20 mouse cellular contexts compared by ENCODE assay signal in genomic region chr13:47019774-47020173, GRCm38 (mm10). TPM values are rescaled to one million over a fixed set of nuclear protein-coding genes. Genes with fewer than 3 reads are reported as not detected.
DNase-seq lines count a peak whose midpoint lies in the region; ATAC-seq and TF ChIP-seq lines count a peak whose summit lies in the region.
"Had no signal": no experiment of that assay in that cellular context is flagged by ENCODE, and none has a peak within 500 bp of the region (broad histone marks: within the 10 kb centered on the region; RNA-seq: fewer than 3 reads in every experiment).

No protein-coding gene starts in this region.

- in situ Hi-C loops in Patski (cut with MboI; ENCODE audit: low pct_unique_long_range_greater_than_20kb), result loop anchor here (10.0 kb wide), 3 partner anchors 85 to 705 kb away; no protein-coding TSS in a partner anchor

- DNase-seq in heart, adult 2 months, result no peak
- DNase-seq in kidney, adult 9 months, result peak; percentile 76
- DNase-seq in layer of hippocampus, adult 2 months (ENCODE audit: low spot score in 2 of 2), result no peak
- no peak for DNase-seq in layer of hippocampus, adult 8-10 months (ENCODE audit: low spot score in 2 of 2)
- no peak for DNase-seq in Patski (ENCODE audit: low read depth, low spot score)
- DNase-seq in limb, embryonic 10.5 days (ENCODE audit: low spot score), result no peak
- DNase-seq: adrenal gland, postnatal 14 days; cerebellum, adult 11-12 months; cerebellum, adult 9-10 months; cerebellum, postnatal 25 days; gastrocnemius, postnatal 36 days; heart, adult 18-20 months; heart, postnatal 36 days had no signal

- 86% methylated on average over 7 of the region's 7 CpGs for WGBS in heart, adult 2 months
- 81% methylated on average over 7 of the region's 7 CpGs for WGBS in heart, embryonic 11.5 days (ENCODE audit: insufficient replicate concordance)
- 86% methylated on average over 7 of the region's 7 CpGs for WGBS in kidney, embryonic 14.5 days
- WGBS in limb, embryonic 10.5 days, result 91% methylated on average over 7 of the region's 7 CpGs

- H3K79me2 ChIP-seq in heart, adult 2 months (replicated peaks; ENCODE audit: control insufficient read depth, insufficient read depth, low read length), result no peaks in the 10 kb centered on the region

- POLR2A ChIA-PET in Patski (lab: Charles Lee), result no interaction called here

- no peaks in the 10 kb centered on the region for H3K9me3 ChIP-seq in heart, embryonic 11.5 days (replicated peaks; ENCODE audit: control insufficient read depth, low read length)
- no peaks in the 10 kb centered on the region for H3K9me3 ChIP-seq in kidney, embryonic 14.5 days (ENCODE audit: control insufficient read depth, low read length)
- H3K9me3 ChIP-seq in limb, embryonic 10.5 days (replicated peaks), result no peaks in the 10 kb centered on the region
- H3K9me3 ChIP-seq: embryonic facial prominence, embryonic 12.5 days; forebrain, embryonic 15.5 days; heart, embryonic 13.5 days had no signal

- TF ChIP-seq EP300 in heart, adult 2 months (IDR thresholded peaks at IDR 0.05; ENCODE audit: insufficient read depth, low read depth, low read length), result no peak

- ATAC-seq in heart, embryonic 11.5 days (replicated peaks; ENCODE audit: insufficient number of reproducible peaks, low FRiP score, low TSS enrichment), result no peak
- no peak for ATAC-seq in kidney, embryonic 14.5 days (ENCODE audit: low FRiP score, low TSS enrichment)
- ATAC-seq in Patski, result no peak
- ATAC-seq: activated CD4-positive, CD25-positive, alpha-beta regulatory T cell, adult 4 months; forebrain, embryonic 15.5 days had no signal

- H3K27me3 ChIP-seq in heart, adult 2 months (ENCODE audit: control insufficient read depth, insufficient read depth, low read length), result no peaks in the 10 kb centered on the region
- no peaks in the 10 kb centered on the region for H3K27me3 ChIP-seq in heart, embryonic 11.5 days (ENCODE audit: control insufficient read depth, insufficient read depth, low read length)
- no peaks in the 10 kb centered on the region for H3K27me3 ChIP-seq in kidney, embryonic 14.5 days (ENCODE audit: control insufficient read depth, insufficient read depth, low read length)
- H3K27me3 ChIP-seq in Patski, result no peaks in the 10 kb centered on the region
- peaks cover 14% of the 10 kb centered on the region for H3K27me3 ChIP-seq in limb, embryonic 10.5 days (ENCODE audit: low read depth, poor library complexity, severe bottlenecking)
- H3K27me3 ChIP-seq: forebrain, embryonic 15.5 days had no signal

- no peaks in the 10 kb centered on the region for H3K36me3 ChIP-seq in heart, adult 2 months (ENCODE audit: control insufficient read depth, insufficient read depth, low read length)
- H3K36me3 ChIP-seq in heart, embryonic 11.5 days (ENCODE audit: control insufficient read depth, insufficient read depth, low read length), result no peaks in the 10 kb centered on the region
- H3K36me3 ChIP-seq in kidney, embryonic 14.5 days (ENCODE audit: control insufficient read depth, insufficient read depth, low read length), result no peaks in the 10 kb centered on the region
- no peaks in the 10 kb centered on the region for H3K36me3 ChIP-seq in limb, embryonic 10.5 days
- H3K36me3 ChIP-seq: embryonic facial prominence, embryonic 12.5 days; forebrain, embryonic 15.5 days; heart, embryonic 13.5 days had no signal

- TF ChIP-seq CTCF in heart, adult 2 months (IDR thresholded peaks at IDR 0.05), result 0 out of 2 replicates have a peak, but pooled peaks have one; percentile 4
- TF ChIP-seq CTCF in layer of hippocampus, adult 2 months (conservative IDR thresholded peaks at IDR 0.05), result peak; percentile 44
- peak; percentile 23 for TF ChIP-seq CTCF in Patski (IDR thresholded peaks at IDR 0.05)

- no peak overlapping the region for H3K4me3 ChIP-seq in heart, adult 2 months
- no peak overlapping the region for H3K4me3 ChIP-seq in heart, embryonic 11.5 days (ENCODE audit: low read depth, low read length)
- H3K4me3 ChIP-seq in kidney, embryonic 14.5 days (ENCODE audit: low read length), result no peak overlapping the region
- no peak overlapping the region for H3K4me3 ChIP-seq in layer of hippocampus, adult 2 months
- no peak overlapping the region for H3K4me3 ChIP-seq in limb, embryonic 10.5 days
- H3K4me3 ChIP-seq: embryonic facial prominence, embryonic 12.5 days; forebrain, embryonic 15.5 days; heart, embryonic 13.5 days had no signal

- CTCF ChIA-PET in Patski (lab: Charles Lee), result no interaction called here

- H3K4me1 ChIP-seq in heart, adult 2 months (ENCODE audit: control insufficient read depth, insufficient read depth, low read length), result no peaks in the 10 kb centered on the region
- H3K4me1 ChIP-seq in heart, embryonic 11.5 days (ENCODE audit: control insufficient read depth, insufficient read depth, low read length), result no peaks in the 10 kb centered on the region
- H3K4me1 ChIP-seq in kidney, embryonic 14.5 days (ENCODE audit: control insufficient read depth, insufficient read depth, low read length), result no peaks in the 10 kb centered on the region
- H3K4me1 ChIP-seq in limb, embryonic 10.5 days, result peaks cover 2% of the 10 kb centered on the region
- H3K4me1 ChIP-seq: embryonic facial prominence, embryonic 12.5 days; forebrain, embryonic 15.5 days; heart, embryonic 13.5 days had no signal

- intact Hi-C loops in heart, adult 2 months (cut with DNase I), result no loop called here

- TF ChIP-seq POLR2A in heart, adult 2 months (IDR thresholded peaks at IDR 0.05; ENCODE audit: insufficient read depth, low read depth, low read length), result no peak

- no peak overlapping the region for H3K4me2 ChIP-seq in heart, embryonic 11.5 days
- no peak overlapping the region for H3K4me2 ChIP-seq in kidney, embryonic 14.5 days (replicated peaks; ENCODE audit: low read depth, low read length)
- H3K4me2 ChIP-seq: embryonic facial prominence, embryonic 12.5 days; forebrain, embryonic 15.5 days; heart, embryonic 13.5 days had no signal

- no peak overlapping the region for H3K9ac ChIP-seq in heart, adult 2 months (ENCODE audit: low read depth, low read length)
- H3K9ac ChIP-seq in heart, embryonic 11.5 days (ENCODE audit: low read depth, low read length), result no peak overlapping the region
- H3K9ac ChIP-seq in kidney, embryonic 14.5 days (ENCODE audit: low read depth, low read length), result no peak overlapping the region
- H3K9ac ChIP-seq: embryonic facial prominence, embryonic 12.5 days; forebrain, embryonic 15.5 days; heart, embryonic 13.5 days had no signal

- H3K27ac ChIP-seq in heart, adult 2 months, result no peak overlapping the region
- H3K27ac ChIP-seq in heart, embryonic 11.5 days (ENCODE audit: low read depth, low read length), result no peak overlapping the region
- H3K27ac ChIP-seq in kidney, embryonic 14.5 days (ENCODE audit: low read depth, low read length), result no peak overlapping the region
- H3K27ac ChIP-seq in layer of hippocampus, adult 2 months, result no peak overlapping the region
- no peak overlapping the region for H3K27ac ChIP-seq in limb, embryonic 10.5 days
- H3K27ac ChIP-seq: embryonic facial prominence, embryonic 12.5 days; forebrain, embryonic 15.5 days; heart, embryonic 13.5 days had no signal

RNA-seq across cellular contexts. Expression of gene Nhlrc1, which starts 5.1 kb away (rescaled TPM):
- total RNA-seq in heart, adult 2 months (2021), result 1 to 10 TPM; 6.6 to 6.8 TPM
- 6.1 and 8.6 TPM in 2 replicates for polyA plus RNA-seq in heart, adult 2 months (2012; rRNA removed)
- 2.7 and 2.8 TPM in 2 replicates for polyA plus RNA-seq in heart, embryonic 11.5 days (2014; fragmentation: Nextera tagmentation; extraction: Ambion mirVana)
- polyA plus RNA-seq in kidney, embryonic 14.5 days (2014; fragmentation: Nextera tagmentation; extraction: Ambion mirVana), result 2.5 and 3.1 TPM in 2 replicates
- 10 to 100 TPM; 16.5 to 18.9 TPM for total RNA-seq in layer of hippocampus, adult 2 months (2021)
- total RNA-seq in layer of hippocampus, adult 8-10 months (2022), result 10 to 100 TPM; 15.4 to 19.6 (median 17.9) TPM
- 0.94 TPM for polyA plus RNA-seq in Patski (2021)
- 2.3 and 2.5 TPM in 2 replicates for polyA plus RNA-seq in limb, embryonic 10.5 days (2016; fragmentation: Nextera tagmentation; extraction: Ambion mirVana)
- total RNA-seq: MEL had no signal

RNA-seq across cellular contexts. Expression of gene Kdm1b, which starts 23.5 kb away (rescaled TPM):
- 10 to 100 TPM in 1 of 2 experiments, 1 to 10 TPM in 1; 8.9 to 10.5 TPM for total RNA-seq in heart, adult 2 months (2021)
- polyA plus RNA-seq in heart, adult 2 months (2012; rRNA removed), result 5.0 and 8.6 TPM in 2 replicates
- 6.5 and 7.5 TPM in 2 replicates for polyA plus RNA-seq in heart, embryonic 11.5 days (2014; fragmentation: Nextera tagmentation; extraction: Ambion mirVana)
- polyA plus RNA-seq in kidney, embryonic 14.5 days (2014; fragmentation: Nextera tagmentation; extraction: Ambion mirVana), result 8.6 and 12.1 TPM in 2 replicates
- 1 to 10 TPM; 7.5 to 9.8 TPM for total RNA-seq in layer of hippocampus, adult 2 months (2021)
- 10 to 100 TPM in 1 of 4 experiments, 1 to 10 TPM in 3; 7.7 to 11.0 (median 9.9) TPM for total RNA-seq in layer of hippocampus, adult 8-10 months (2022)
- polyA plus RNA-seq in Patski (2021), result 12.6 TPM
- polyA plus RNA-seq in limb, embryonic 10.5 days (2016; fragmentation: Nextera tagmentation; extraction: Ambion mirVana), result 8.6 and 11.2 TPM in 2 replicates

RNA-seq across cellular contexts. Expression of gene Tpmt, which starts 24.8 kb away (rescaled TPM):
- total RNA-seq in heart, adult 2 months (2021), result 1 to 10 TPM; 3.0 to 6.6 TPM
- 3.1 and 4.2 TPM in 2 replicates for polyA plus RNA-seq in heart, adult 2 months (2012; rRNA removed)
- polyA plus RNA-seq in heart, embryonic 11.5 days (2014; fragmentation: Nextera tagmentation; extraction: Ambion mirVana), result 16.7 and 17.4 TPM in 2 replicates
- 23.4 and 29.7 TPM in 2 replicates for polyA plus RNA-seq in kidney, embryonic 14.5 days (2014; fragmentation: Nextera tagmentation; extraction: Ambion mirVana)
- total RNA-seq in layer of hippocampus, adult 2 months (2021), result 10 to 100 TPM; 10.5 to 12.4 TPM
- 10 to 100 TPM in 2 of 4 experiments, 1 to 10 TPM in 2; 7.8 to 11.9 (median 9.4) TPM for total RNA-seq in layer of hippocampus, adult 8-10 months (2022)
- 18.1 TPM for polyA plus RNA-seq in Patski (2021)
- polyA plus RNA-seq in limb, embryonic 10.5 days (2016; fragmentation: Nextera tagmentation; extraction: Ambion mirVana), result 24.9 and 30.9 TPM in 2 replicates
